Mouse (Mus musculus) brain, embryonic 14.5 days (tissue): ENCODE data around the gene Rasa3.

Source experiments
- CTCF ChIP-seq: fragments of 200-500 bp; IDR thresholded peaks from 2 replicates; pipeline ENCODE4 v1.5.1; 2012; ENCODE audit warnings: inconsistent platforms, mild to moderate bottlenecking, moderate library complexity, borderline replicate concordance; ENCODE audit not compliant: insufficient read depth, insufficient read length; ENCODE audit errors: extremely low read depth
- POLR2A ChIP-seq: fragments of 200-500 bp; IDR thresholded peaks from 2 replicates; pipeline ENCODE4 v1.6.1; 2012; ENCODE audit warnings: mild to moderate bottlenecking, inconsistent platforms, borderline replicate concordance; ENCODE audit not compliant: poor library complexity, insufficient read depth, insufficient read length, severe bottlenecking; ENCODE audit errors: extremely low read depth

DNA sequence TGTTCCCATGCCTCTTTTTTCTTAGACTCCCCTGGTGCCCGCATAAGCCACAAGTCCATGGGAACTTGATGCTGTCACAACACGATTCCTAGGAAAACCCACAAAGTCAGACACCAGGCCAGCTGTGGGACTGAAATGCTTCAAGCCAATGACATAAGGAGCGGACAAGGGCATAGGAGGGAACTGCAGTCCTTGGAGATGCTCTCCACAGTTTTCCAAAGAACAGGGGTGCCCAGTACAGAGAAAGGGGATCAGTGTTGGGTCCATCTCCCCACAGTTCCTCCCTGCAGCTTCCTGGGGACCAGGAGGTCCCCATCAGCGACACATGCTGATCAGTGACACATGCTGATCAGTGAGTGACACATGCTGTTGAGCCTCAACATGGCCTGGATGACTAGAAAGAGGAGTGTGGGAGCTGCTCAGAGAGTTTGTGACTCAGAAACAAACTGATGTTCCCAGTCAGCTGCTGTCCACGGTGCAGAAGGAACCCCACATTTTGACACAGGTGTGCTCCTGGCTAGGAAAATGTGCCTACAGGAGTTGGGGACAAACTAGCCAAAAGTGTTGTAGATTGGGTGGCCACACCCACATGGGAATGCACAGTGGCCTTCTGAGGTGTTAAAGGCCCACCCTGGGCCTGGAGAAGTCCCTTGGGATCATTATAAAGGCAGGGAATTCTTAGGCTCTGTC lies 52.0 kb downstream of the Rasa3 start:
- TF ChIP-seq POLR2A (no peak), CTCF (no peak)
